Mouse (Mus musculus): ENCODE data around the gene Calr4.

DNA sequence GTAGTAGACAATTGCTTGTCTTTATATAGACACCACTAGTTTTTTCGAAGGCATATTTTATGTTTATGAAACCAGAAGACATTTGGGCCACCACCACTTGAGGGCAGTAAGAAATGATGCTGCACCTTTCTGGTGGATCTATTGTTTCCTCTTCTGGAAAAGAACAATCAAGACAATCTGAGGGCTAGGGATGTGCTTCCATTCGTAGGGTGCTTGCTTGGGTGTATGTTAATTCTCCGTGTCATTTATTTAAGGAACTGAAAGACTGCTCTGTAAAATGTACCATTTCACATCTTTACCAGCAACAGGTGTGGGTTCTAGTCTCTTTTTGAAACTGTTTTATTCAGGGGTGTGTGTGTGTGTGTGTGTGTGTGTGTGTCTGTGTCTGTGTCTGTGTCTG, 34.6 kb downstream of the Calr4 start:
- TF ChIP-seq POLR2A (IDR thresholded peaks at IDR 0.05; ENCODE audit: borderline replicate concordance, insufficient read depth, low read length) = no peak
- no peak for TF ChIP-seq CTCF (IDR thresholded peaks at IDR 0.05; ENCODE audit: borderline replicate concordance, insufficient read depth, low read depth, low read length)
